Mouse (Mus musculus): ENCODE measurements around the gene Meis1.

Meis1 gene

DNA sequence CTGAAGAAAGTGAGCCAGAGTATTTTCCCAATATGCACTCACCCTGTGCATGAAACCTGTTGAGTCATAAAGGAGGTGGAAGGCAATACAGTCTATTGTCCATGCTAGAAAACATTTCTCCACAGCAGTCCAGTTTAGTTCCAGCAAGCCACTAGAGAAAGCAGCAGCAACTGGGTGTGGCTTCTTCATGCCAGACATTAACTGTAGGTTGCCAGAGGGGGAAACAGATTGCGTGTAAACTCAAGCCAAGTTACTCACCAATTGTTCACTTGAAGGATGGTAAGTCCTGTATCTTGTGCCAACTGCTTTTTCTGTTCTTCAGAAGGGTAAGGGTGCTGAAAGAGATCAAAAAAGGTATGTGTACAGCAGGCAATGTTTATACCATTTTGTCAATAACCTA is 113.4 kb downstream of the Meis1 start:
- DNase-seq (ENCODE audit: low read depth, low spot score), result no peak

DNA sequence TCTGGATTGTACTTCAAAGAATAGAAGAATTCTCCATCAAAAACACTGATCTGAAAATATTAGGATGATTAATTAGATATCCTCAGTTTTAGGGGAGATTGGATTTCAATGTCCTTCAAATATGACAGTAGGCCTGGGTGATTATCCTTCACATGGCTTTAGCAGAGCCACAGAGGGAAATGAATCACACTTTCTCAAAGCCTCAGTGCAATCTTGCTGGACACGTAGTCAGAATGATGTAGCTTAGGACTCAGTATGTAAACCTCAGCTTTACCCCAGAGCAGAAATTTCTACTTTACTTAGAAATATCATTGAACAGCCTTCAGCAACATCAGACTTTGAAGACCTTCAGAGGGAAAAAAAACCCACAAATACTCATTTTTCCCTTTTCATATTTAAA is 113.9 kb downstream of the Meis1 start:
- no peak for DNase-seq (ENCODE audit: low read depth, low spot score)

DNA sequence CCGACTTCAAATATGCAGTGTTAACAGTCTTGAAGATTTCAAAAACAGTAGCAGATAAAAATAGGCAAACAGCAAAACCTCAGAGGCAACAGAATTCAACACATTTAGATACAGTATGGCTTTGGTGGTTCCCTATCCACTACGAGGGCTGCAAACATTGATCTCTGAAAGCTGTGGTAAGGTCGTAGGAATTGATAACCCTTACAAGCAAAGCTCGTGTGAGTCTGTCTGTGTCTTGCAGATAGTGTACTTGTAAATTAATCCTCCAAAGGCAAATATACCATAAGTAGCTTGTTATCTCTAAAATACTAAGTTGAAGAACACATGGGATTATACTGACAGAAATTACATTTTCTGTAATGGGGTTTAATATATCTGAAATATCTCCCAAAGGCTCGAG is 114.5 kb downstream of the Meis1 start:
- no peak for DNase-seq (ENCODE audit: low read depth, low spot score)

DNA sequence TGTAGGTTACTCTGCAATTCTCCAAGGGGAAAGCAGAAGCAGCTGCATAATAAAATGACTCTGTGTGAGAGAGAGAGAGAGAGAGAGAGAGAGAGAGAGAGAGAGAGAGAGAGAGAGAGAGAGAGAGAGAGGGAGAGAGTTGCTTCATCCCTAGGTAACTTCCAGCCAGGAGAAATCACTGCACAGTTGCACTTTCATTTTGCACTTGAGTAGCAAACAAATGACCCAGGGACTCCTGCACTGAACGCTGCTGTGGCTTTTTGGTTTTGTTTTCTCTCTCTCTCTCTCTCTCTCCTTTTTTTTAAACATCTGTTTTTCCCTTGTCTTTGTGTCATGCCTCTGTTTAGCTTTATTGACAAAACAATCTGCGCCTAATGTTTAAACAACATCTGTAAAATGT is 118.3 kb downstream of the Meis1 start:
- no peak for DNase-seq (ENCODE audit: low read depth, low spot score)

DNA sequence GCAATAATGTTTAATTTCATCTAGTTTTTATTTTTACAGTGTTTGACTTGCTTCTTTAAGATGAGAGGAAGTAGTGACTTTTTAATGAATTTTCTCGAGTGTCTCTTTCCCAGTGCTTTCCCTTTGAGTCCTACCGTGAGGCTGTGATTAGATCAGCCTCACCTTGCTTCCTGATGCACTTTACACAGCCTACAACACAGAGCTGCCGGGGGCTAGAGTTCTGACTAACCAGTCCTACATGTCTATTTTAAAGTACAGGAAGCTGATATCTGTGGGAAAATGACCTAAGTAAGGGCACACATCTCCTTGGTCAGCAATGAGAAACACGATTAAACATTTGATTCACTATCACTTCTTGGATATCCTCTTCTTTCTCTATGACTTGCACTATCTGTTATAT is 119.9 kb downstream of the Meis1 start:
- DNase-seq (ENCODE audit: low read depth, low spot score), result no peak

DNA sequence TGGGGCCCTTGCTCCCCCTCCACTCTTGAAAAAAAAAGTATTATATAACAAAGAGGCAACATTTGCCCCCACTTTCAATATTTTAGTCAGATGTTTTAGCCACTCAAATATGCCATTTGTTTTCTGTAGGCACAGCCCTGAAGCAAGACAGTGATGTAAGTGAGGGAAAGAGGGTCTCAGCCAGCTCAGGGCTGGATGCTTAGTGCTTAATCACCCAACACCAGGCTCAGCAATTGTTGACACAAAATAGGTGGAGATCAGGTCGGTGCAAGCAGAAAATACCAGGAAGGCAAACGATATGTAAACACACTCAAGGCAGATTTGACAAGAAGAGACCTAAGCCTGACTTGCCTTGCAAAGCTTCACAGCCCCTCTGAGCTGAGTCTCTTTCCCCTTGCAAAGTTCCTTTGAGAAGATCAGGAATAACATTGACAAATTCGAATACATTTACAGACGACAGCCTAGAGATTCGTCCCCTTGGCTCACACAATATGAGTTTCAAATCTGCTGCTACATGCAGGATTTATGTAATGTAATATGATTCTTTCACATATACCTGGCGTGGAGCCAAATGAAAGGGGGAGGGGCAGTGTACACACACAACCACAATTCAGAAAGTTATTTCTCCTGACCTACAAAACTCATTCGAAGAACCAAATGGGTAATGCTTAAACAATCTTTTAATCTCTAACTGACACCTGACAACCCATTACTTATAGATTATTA is 120.7 kb downstream of the Meis1 start:
- peak; percentile 64 for DNase-seq (ENCODE audit: low read depth, low spot score)

DNA sequence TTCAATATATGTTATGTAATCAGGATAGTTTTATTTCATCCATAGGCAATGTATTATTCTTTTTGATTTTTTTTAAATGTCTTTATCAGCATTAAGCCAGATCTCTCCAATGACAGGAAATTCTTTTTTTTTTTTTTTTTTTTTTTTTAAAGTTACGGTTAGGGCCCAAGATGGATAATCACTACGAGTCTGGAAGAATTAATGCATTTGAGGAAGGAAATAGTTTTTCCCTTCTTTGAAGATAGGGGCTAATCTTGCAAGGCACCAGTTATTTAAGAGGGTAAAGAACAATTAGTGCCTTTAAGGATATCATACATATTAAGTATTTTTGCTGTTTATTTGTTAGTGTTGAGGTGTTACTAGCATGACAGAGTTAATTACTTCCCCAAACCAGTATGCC is 121.5 kb downstream of the Meis1 start:
- DNase-seq (ENCODE audit: low read depth, low spot score), result no peak

DNA sequence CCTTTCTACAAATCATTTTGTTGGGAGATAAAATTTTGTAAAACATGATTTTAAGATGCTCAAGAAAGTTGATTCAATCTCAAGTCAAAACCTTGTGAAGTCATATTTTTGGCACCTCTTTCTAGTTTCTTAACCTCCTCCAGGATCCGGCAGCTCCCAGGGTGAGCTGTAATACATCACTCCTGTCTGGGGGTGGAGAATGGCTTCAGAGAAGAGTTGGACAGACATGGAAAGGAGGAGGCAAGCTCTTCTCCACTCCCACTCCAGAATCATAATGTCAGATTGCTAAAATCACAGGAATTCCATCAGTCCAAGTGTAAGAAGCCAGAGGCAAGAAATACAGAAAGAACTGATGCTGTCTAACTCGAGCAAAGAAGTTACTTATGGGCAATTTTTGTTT is 126.3 kb downstream of the Meis1 start:
- no peak for DNase-seq (ENCODE audit: low read depth, low spot score)

DNA sequence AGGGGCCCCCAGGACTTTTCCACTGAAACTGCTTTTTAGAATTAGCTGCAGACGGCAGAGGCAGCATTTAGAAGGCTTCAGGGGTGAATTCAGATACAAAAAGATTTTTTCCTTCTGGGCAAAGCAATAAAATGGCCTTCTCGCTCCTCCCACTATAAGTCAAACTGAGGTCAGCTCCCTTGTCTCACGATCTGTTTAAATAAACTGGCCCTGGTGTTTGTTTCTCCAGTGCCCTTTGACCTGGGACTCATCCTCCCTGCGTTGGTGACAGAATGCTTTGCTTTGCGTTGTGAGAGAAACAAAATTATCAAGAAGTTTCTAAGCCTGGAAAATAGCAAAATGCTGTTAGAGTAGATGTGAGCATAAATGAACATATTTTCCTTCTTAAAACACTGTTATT is 129.6 kb downstream of the Meis1 start:
- DNase-seq (ENCODE audit: low read depth, low spot score), result no peak

DNA sequence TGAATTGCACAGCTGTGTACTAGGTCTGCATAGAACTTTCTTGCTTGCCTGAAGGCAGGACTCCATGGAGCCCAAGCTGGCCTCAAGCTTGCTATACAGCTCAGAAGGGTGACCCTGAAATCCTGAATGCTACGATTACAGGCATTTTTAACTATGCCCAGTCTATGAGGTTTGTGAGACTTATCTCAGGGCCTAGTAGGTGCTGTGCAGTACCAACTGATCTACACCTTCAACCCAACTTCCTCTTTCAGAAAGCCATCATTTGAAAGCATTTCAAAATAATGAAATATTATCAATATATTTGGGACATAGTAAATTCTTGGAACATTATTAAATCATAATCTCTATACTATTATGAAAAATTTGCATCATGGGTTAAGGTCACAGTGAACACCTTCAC is 130.1 kb downstream of the Meis1 start:
- no peak for DNase-seq (ENCODE audit: low read depth, low spot score)

DNA sequence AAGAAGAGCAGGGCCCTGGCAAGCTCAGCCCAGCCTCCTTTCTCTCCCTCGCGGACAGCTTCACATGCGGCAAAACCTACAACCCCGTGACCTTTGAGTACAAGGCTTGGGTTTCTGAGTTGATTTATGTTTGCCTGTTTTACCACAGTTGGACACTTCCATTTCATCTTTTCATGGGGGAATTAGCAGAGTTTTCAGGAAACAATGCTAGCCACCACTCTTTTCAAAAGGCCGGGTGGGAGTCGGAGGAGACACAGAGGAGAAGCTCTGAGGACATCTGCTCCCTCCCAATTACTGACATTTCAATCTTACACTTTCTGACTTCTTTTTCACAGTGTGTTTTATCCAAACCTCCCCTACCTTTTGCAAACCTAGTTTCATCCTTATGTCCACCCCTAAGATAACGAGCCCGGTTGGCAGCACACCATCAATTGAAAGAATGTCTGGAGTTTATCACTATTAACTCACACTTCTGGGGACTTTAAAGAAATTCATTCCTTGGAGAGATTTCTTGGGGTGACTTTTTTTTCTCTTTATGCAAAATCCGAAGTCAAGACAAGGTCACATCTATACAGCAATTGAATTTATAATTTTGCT is 133.0 kb downstream of the Meis1 start:
- DNase-seq (ENCODE audit: low read depth, low spot score), result no peak

DNA sequence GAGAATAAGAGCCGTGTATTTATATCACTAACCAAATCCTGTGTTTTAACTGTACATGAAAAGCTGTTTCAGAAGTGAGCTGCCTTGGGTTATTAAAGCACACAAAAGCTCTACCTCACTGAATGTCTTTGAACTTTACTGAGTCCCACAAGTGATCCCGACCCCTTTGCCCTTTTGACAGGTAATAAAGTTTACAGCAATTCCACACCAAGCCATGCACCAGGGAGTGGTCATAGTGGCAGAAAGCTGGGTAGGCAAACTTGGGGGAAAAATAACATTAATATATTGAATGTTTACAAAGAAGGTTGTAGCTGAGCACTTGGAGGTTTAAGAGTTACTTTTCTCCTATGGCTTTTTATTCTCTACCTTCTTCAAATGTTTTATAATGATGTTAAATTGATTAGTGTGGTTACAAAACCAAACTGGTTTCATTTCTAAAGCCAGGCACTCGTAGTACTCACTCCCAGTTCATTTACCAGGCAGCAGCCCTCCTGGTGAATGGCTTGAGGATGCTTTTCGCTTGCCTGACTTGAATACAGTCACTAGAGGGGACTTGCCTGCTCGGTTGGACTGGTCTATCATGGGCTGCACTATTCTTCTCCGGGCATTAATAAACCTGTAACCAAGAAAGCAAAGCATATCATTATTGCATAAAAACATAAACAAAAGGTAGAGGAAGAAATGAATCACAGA is 133.6 kb downstream of the Meis1 start:
- DNase-seq (ENCODE audit: low read depth, low spot score), result no peak

DNA sequence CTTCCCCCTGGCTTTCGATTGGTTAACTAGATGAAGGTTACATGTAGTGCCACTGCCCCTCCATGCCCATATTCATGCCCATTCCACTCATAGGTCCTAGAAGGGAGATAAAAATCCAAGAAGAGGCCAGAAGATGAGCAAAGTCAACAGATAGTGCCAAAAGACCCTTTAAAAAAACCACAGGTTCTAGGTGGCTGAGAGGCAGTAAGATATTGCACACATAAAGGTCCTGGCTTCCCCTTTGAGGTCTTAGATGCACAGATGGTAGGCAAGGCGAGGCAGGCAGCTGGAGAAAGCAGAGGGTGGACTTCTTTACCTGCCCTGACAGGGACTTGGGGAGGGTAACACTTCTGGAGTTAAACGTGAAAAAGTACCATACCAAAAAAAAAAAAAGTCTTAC is 134.8 kb downstream of the Meis1 start:
- no peak for DNase-seq (ENCODE audit: low read depth, low spot score)

DNA sequence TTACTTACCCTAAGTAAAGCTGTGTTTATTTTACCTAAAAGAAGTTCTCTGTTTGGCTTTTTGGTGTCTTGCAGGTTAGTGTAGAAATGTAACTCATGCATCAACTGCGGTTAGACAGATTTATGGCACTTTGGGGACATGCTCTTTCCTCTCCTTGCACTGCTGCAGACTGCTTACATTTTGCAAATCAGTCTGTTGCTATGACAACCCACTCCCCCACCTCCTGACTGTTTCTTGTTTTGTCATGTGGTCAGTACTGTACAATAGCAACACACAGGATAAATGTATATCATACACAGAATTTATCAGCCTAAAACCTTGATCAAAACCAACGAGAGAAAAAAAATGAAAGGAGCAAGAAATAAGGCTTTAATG is 135.3 kb downstream of the Meis1 start:
- peak; percentile 91 for DNase-seq (ENCODE audit: low read depth, low spot score)

DNA sequence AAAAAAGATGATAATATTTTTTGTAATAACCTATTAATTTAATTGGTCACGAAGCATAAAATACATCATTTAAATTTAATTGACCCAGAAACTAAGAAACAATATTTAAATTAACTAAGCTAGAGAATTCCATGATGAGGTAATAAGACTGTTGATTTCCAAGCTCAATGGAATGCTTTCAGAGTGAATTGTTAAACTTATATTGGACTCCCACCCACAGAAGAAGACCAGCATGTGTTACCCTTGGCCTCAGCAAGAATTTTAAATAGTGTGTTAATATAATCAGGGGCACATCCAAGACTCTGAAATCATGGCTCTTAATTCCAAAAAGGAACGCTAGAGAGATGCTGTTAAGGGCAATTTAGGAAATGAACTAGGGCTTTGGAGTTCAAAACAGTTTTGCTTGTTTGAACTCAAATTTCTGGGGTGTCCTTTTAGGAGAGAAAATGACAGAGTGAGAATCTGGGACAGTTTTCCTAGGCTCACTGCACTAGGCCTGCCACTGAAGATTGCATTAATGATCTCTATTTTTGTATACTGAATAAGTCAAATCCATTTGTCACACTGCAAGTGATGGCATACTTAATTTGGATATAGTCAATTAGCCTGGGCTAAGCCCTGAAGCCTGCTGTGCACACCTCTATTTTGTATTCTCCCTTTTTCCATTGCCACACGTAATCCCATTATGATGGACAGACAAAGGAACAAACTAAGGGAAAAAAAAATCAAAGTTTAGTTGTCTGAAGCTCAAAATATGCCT is 135.9 kb downstream of the Meis1 start:
- no peak for DNase-seq (ENCODE audit: low read depth, low spot score)

DNA sequence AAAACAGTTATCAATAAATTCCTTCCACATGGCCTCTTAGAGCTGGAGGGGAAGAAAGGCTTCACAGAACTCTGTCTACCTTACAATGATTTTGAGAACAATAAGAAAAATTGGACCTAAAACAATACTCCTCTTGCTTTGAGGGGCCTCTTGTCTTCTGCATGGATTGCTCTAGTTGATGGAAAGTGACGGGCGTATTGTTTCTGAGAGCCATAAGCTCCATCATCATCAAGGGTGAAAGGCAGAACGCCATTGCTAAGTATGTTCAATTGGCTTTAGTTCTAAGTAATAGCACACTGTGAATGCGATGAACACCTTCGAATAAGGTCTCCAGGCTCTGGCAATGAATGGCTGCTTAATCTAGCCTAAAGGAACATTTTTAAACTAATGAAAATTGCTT is 136.5 kb downstream of the Meis1 start:
- no peak for DNase-seq (ENCODE audit: low read depth, low spot score)

DNA sequence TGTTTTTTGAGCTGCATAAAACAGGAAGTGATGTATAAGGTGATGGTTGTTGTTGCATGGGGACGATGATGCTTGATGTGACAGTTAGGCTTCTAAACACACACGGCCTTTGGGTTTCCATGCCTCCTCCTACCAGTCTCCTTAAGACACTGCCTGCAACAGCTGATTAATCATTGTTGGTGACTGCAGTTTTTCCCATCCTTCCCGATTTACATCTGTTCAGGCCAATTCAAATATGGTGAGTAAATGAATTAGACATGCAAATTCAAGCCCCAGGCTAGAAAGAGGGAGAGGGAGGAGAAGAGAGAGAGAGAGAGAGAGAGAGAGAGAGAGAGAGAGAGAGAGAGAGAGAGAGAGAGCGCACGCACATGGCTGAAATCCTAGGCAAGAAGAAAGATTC is 138.0 kb downstream of the Meis1 start:
- DNase-seq (ENCODE audit: low read depth, low spot score), result no peak

DNA sequence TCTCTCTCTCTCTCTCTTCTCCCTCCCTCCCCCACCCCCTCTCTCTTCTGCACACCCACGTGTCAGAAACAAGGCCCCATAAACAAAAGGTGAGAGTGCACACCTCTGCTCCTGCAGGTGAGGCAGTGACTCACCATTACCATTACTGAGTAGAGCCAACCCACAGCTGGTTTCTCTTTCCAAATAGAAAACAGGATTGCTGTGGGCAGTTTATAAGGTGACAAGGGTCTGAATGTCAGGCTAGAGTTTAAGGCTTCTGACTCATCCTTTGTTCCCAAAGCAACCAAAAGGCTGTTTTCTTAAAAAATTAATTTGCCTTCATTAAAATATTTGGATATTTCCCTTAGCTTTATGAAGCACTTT is 139.3 kb downstream of the Meis1 start:
- no peak for DNase-seq (ENCODE audit: low read depth, low spot score)

DNA sequence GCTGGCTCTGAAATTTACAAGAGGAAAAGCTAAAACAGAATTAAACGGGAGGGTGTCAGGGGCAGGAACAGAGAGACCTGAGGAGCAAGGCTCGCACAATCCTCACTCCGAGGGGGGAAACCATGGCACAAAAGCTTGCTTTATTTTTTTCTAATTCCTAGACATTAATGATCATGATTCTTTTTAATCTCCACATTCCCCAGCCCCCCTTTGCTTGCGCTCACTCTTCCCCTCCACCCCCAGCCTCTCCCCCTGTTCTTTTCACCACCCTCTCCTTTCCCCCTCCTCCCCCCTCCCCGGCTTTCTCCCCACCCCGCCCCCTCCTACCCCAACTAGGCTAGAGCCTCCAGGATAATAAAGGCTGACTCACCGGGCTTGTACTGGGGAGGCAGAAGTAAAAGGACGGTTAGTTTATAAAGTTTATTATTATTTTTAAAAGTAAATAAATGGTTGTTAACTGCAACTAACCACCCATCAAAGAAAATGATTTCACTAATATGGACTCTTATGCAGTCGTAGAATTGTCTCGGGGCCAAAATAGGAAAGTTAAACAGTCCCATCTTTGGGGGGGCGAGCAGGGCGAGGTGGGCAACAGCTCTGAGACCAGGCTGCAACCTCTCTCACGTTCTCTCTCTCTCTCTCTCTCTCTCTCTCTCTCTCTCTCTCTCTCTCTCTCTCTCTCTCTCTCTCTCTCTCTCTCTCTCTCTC is 139.9 kb downstream of the Meis1 start:
- DNase-seq (ENCODE audit: low read depth, low spot score), result no peak

DNA sequence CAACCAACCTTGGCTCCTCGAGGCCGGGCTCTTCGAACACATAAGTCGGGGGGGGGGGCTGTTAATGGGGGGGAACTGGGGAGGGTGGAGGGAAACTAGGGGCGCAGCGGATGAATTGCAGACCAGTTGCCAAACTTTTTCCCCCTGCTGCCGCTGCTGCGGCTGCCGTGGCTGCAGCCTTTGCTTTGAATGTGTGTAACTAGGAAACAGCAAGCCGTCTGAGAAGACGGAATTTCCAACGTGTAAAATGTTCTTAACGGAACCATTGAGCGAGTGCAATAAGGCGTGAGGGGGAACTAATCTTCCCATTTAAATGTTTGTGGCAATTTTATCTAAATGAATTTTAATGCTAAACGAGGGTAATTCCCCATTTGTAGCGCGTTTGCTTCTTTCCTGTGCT is 140.8 kb downstream of the Meis1 start:
- peak; percentile 69 for DNase-seq (ENCODE audit: low read depth, low spot score)

DNA sequence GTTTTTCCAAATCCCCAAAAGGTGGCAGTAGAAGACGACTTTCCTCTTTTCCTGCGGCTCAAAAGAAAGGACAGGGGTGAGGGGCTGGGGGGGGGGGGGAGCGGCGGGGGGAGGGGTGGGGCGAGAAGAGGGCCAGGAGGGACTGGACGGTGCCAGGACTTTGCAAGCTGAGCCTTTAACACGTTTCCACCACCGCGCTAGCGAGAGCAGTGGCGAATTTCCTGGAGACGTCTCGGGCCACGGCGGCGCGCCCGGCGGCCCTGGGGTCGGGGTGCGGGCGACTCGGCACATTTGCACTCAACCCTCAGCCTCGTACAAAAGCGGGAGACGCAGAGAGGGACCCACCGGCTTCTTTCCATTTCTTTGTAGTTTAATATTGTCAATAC is 141.2 kb downstream of the Meis1 start:
- peak; percentile 80 for DNase-seq (ENCODE audit: low read depth, low spot score)
